Mouse (Mus musculus) heart, postnatal 14 days (tissue): ENCODE measurements around the gene Inca1. TPM values are rescaled to one million over a fixed set of nuclear protein-coding genes. Genes with fewer than 3 reads are reported as not detected.

ENCODE experiments used
- DNase-seq, 2 experiments: peaks; one replicate each; pipeline ENCODE4 v3.0.0; 2021 to 2022
- intact Hi-C: fragments of 180-260 bp; cut with DNase I; formaldehyde crosslinking; loops from one replicate; pipeline ENCODE4 v1.15.1; 2025
- total RNA-seq, 2 experiments: library from RNA; stranded (reverse); gene quantifications; 2 replicates each; pipeline ENCODE4 v1.2.3; 2021

The Inca1 gene
- total RNA-seq, 2 experiments from 2014 or later: 3.0 to 4.7 TPM

DNA sequence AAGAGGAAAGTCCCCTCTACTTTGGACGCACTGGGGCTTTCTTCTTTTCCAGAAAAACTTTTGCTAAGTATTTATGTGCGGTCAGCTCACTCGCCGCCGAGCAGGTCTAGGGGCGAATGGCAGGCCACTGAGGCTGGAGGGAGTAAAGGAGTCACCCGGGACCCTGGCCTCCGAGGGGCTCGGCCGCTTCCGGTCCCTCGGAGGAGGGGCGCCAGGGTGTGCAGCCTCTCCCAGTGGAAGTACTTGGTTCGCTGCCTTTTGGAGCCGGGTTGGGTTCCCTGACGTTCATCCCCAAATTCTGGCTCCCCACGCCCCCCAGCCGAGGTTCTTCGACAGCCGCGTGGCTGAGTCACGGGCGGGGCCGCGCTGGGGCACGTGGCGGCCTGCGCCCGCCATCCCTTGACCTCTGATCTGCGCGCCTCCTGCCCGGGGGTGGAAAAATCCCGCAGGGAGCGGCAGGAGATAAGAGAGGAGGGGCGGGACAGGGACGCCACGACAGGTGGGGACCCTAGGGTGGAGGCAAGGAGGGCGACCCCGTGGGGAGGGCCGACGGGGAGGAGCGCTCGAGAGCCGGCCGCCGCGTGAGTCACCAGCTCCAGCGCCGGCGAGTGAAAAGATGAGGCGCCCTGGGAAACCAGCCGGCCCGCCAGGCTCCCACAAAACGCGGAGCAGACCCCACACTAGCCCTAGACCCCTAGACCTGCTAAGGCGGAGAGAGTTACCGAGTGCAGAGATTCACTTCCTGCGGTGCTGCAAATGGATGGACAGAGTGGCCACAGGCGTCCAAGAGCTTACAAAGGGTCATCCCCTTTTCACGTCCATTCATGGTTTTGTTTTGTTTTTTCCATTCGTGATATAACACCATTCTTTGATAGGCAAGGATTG is 44.1 kb downstream of the Inca1 start:
- DNase-seq: peak; percentile 72 to 76
- intact Hi-C loops: loop anchor here (2.0 to 10.0 kb wide), 2 partner anchors 31 to 661 kb away; partner anchors contain the start of genes Gabarap and Phf23

DNA sequence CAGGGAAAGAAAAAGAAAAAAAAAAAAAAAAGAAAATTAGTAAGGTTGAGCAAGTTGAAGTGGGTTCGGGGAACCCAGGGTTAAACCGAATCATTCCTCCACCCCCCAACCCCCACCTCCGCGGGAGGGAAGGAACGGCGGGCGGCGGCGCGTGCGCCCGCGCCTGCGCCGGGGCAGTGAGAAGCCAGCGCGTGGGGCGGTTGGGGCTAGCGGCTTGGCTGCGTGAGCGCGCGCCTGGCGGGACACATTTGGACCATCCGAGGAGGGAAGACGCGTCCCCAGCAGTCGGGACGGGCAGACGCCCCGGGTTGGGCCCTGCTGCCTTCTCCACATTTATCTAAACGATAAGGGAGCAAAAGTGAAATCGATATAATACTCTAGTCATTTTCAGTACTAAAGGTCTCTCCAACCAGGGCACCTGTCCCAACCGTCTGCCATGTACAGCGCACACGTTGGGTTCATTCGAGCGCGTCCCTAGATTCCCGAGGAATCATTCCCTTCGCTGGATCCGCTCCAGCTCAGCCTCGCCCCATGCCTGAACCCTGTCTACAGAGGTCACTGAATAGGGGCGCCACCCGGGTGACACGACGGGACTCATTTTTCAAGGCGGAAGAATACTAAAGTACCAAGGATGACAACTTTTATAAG is 44.9 kb downstream of the Inca1 start:
- intact Hi-C loops: loop anchor here (2.0 to 10.0 kb wide), 2 partner anchors 32 to 660 kb away; partner anchors contain the start of genes Gabarap and Phf23

DNA sequence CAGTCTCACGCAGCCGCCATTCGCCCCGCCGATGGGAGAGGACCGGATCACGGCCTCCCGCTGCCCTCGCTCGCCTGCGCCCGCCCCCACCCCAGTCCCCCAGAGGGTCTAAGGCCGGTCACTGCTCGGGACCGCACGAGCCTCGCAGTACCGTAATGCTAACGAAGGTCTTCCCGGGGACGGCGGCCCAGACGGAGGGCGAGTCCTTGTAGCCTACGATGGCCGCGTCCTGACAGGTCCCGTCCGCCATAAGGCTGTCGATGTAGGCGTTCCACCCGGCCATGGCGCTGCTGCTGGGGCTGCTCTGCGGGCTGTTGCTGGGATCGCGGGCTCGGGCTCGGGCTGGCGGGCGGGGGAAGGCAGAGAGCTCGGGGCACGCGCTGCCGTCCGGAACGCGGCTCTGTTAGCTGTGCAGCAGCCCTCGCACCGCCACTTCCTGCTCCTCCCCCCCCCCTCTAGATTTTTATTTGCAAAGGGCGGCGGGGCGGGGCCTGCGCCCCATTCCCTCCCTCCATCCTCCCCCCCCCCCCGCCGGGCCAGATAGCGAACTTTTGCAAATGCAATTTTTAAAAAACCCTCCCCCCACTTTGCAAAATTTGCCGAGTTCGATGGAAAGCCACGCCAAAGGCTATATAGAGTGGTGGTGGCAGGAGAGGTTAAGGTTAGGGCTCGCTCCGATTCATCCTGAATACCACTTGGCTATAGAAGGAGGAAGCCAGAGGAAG is 45.6 kb downstream of the Inca1 start, which contains the start of gene Pfn1:
Gene Pfn1 (minus strand): TSS at position 447 of the 725 bp plus-strand sequence.
- DNase-seq: peak; percentile 78 to 83
- intact Hi-C loops: loop anchor here (2.0 to 10.0 kb wide), 2 partner anchors 32 to 660 kb away; partner anchors contain the start of genes Gabarap and Phf23

More for the DNA sequence above, 44.9 kb downstream of the Inca1 start:
- peak; percentile 86 to 87 for DNase-seq

DNA sequence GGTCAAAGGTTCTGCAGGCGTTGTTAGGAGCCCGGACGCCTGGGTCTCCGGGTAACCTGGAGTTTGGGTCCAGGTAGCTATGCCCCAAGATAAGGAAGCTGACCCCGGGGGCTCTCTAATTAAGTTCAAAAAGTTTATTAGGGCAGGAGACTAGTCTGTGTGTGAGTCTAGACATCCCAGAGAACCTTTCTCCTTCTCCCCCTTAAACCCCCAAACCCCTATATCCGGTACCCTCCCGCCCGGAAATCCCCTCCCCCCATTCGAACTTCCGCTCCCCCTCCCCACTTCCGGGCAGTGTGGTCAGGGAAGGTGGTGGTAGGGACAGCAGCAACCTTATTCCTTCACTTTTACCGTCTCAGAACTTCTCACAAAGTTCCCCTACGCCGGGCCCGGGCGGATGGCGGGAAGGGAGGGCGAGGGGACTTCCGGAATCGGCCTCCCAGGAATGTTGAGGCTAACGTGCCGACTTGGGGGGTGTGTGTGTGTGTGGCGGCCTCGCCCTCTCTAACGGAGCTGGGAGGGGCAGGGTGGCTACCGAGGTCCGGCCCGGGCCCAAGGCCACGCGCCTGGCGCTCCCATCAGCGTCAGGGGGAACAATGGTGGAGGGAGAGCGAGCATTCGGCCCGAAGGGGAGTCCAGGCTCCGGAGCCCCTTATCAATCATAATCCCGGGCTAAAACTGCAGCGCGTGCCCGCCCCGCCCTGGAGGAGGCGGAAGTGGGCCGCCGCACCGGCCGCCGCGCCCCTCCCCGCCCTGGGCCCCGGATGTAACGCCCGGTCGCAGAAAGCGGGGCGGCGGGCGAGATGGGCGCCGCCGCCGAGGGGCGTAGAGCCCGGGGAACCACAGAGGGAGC is 46.4 kb downstream of the Inca1 start:
- DNase-seq: peak; percentile 76 to 77
- intact Hi-C loops: loop anchor here (2.0 to 10.0 kb wide), 2 partner anchors 33 to 659 kb away; partner anchors contain the start of genes Gabarap and Phf23

DNA sequence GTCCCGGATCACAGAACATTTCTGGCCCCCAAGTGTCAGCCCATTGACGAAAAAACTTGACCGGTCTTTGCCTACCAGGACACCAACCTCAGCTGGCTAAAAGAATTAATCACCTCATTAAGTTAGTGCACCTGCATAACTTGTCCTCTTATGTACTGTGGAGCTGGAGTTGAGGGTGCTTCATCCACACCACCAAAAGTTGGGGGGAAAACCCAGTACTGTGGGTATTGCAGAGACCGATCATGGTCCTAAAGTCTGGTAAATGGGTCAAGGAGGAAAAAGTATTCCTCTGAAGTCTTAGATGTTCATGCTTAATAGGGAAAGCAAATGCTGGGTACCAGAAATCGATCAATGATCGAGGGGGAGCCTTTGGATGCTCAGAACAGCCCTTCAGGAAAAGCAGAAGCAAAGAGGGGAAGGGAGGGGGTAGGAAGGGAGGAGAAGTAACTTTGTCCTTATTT is 47.0 kb downstream of the Inca1 start:
- intact Hi-C loops: loop anchor here (10.0 kb wide), 1 partner anchor 658 kb away; the partner anchor contains the start of genes Gabarap and Phf23
- no peak for DNase-seq

DNA sequence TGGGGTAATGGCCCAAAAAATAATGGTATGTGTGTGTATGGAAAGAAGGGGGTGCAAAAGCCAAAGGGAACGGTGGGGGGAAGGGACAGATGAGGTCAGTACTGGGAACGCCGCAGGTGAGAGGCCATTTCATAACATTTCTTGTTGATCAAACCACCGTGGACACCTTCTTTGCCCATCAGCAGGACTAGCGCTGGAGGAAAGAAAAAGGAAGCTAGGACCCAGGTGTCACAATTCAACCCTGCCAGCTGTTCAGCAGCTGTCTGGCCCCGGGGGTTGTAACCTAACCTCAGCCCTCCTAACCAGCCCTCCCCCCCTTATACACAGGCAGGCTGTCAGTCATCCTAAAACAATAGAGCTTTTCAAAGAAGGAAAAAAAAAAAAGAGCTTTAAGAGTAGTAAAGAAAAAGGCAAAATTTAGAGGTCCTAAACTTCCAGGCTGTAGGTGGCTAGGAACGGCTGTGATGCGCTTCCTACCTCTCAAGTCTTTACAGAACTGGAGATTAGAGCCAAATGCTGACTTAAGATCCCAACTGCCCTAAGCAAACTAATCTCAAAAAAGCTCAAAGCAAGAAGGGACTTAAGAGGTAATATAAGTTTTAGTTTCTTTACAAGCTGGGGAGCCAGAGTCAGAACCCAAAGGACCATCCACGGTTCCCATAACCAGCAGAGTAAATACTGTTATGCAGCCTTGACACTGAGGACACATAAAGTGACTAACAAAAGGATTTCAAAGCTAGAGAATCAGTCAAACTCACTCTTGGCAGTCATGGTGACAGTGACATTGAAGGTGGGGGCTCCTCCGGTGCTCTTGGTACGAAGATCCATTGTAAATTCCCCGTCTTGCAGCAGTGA is 47.7 kb downstream of the Inca1 start:
- DNase-seq: no peak
- intact Hi-C loops: loop anchor here (10.0 kb wide), 1 partner anchor 657 kb away; the partner anchor contains the start of genes Gabarap and Phf23

DNA sequence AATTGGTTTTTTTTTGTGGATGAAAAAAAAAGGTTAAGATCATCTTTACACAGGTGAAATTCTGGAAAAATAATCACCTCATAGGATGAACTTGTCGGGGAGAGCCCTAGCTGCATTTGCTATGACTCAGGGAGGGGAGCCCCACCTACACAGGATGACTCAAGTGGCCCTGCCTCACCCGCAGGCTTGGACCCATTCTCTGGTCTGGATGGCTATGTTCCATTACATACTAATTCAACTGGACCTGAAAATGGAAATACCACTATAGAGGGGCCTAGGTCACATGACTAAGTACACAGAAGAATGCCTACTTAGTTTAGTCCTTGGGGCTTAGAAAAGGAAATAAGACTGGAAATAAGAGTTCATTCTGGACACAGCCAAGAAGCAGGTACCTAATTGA is 48.6 kb downstream of the Inca1 start:
- intact Hi-C loops: loop anchor here (10.0 kb wide), 1 partner anchor 657 kb away; the partner anchor contains the start of genes Gabarap and Phf23
- DNase-seq: no peak

DNA sequence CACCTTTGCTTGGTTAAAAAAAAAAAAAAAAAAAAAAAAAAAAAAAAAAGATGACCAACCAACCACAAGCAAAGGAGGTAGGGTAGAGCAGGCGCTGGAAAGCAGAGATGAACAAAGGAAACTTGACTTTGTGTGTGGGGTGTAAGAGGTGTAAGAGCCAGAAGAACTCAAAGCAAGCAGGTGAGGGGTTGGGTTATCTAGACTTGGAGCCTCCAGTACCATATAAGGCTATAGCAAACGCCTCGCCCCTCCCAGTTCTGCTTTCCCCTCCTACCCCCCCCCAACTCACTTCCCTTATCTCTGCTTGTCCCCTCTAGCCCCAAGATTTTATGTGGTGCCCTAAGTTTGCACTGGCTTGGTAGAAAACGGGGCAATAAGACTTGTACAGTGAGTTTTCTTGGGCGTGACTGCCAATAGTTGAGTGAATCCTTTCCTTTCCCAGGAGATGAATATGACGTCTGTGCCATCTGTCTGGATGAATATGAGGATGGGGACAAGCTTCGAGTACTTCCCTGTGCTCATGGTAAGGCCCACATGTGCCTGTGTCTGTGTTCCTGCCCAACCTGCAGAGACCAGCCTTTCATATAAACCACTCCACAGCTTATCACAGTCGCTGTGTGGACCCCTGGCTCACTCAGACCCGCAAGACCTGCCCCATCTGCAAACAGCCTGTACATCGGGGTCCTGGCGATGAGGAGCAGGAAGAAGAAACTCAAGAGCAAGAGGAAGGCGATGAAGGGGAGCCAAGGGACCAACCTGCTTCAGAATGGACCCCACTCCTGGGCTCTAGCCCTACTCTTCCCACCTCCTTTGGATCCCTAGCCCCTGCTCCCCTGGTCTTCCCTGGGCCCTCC is 49.4 kb downstream of the Inca1 start:
- intact Hi-C loops: loop anchor here (10.0 kb wide), 1 partner anchor 656 kb away; the partner anchor contains the start of genes Gabarap and Phf23
- no peak for DNase-seq

DNA sequence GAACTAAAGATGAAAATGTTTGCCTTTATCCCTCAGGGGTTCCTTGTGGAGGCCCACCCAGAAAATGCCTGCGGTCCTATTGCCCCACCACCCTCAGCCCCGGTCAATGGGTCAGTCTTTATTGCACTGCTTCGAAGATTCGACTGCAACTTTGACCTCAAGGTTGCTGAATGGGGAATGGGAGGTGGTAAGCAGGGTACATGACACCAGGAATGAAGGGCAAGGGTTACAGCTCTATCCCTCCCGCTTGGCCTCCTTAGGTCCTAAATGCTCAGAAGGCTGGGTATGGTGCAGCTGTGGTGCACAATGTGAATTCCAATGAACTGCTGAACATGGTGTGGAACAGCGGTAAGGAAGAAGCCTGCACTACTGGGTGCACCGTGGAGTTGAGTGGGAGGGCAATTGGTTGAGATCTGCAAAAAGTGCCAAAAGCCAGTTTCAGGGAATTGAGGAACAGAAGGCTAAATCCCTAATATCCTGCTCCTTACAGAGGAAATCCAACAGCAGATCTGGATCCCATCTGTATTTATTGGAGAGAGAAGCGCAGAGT is 50.7 kb downstream of the Inca1 start:
- intact Hi-C loops: no loop called here
- no peak for DNase-seq

DNA sequence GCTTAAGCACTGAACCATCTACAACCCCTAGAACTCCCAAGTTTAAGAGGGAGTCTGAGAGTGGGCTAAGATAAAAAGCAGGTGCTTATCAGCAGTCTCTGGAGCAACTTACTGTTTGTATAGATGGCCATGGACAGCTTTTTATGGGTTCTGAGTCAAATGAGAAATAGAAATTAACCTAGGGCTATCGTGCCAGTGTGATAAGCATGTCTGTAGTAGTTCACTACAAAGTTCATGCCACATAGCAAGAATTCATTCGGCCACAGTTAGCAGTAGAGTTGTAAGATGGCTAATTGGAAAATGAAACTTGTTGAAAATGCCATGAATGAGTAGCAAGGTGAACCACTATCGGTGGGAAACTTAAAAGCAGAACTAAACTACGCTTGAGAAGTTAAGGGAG is 51.4 kb downstream of the Inca1 start:
- DNase-seq: no peak
- intact Hi-C loops: no loop called here

DNA sequence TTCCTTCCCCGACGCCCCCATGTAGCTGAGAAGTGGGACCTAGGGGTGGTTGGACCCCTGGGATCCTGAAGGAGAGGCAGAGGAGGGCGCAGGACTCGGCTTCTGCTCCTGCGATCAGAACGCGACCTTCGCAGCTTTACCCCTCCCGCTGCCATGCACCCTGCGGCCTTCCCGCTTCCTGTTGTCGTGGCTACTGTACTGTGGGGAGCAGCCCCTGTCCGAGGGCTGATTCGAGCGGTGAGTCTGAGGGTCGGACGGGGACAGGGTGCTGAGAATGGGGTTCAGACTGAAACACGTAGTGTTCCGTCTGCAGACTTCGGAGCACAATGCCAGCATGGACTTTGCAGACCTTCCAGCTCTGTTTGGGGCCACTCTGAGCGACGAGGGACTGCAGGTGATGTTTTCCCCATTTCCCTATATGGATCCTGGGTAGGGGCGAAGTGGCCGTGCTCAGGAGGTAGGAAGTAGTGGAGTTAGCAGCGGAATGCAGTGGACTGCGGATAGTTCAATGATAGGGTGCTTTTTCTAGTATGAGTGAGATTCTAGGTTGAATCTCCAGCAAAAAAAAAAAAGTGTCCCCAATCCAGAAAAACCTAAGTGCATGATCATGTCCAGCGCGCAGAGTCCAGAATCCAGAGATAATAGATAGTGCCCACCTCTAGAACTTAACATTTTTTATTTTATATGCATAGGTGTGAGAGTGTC is 52.1 kb downstream of the Inca1 start:
- intact Hi-C loops: no loop called here
- DNase-seq: no peak

DNA sequence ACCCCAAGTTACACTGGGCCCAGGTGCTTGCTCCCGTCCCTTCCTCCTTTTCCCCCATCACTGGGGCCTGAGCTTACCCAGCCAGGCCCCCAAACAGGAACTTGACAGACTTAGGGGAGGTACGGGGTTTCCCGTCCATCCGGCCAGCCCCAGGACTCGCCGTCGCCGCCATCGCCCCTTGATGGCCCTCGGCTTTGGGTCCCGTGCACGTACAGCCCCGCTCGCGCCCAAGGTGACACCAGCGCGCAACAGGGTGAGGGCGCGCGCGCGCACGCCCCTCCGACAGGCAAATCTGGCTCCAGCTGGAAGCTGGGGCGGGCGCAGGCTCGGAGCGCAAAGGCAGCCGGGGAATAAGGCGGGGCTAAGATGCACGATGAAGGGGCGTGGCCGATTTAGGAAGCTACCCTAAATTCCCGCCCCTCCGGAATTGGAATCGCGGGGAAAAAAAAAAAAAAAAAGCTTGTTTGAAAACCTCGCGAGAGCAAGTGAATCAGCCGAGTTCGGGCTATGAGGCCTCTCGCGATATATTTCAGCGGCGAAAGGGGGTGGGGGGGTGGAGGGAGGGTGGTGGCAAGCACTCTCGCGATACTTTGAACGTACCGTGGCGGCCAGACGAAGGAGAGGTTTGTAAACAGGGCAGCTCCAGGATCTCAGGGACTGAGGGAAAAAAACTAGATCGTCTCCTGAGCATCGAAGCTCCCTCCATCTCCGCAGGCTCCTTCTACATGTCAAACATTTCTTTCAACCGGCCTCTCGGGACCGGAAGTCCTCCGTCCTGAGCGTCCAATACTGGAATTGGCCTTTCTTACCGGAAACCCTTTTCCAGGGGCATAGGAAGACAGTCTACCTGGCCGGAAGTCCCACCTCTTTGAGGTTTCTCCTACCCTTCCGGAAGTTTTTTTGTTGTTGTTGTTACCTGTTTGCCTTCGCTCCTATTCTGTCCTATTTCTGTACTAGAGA is 53.0 kb downstream of the Inca1 start, which contains the start of the genes Rnf167 and Slc25a11:
Gene Rnf167 (plus strand): TSS at position 545 of the 960 bp plus-strand sequence.
Gene Slc25a11 (minus strand): TSS at position 789 of the 960 bp plus-strand sequence.
- intact Hi-C loops: no loop called here
- peak; percentile 95 to 96 for DNase-seq

DNA sequence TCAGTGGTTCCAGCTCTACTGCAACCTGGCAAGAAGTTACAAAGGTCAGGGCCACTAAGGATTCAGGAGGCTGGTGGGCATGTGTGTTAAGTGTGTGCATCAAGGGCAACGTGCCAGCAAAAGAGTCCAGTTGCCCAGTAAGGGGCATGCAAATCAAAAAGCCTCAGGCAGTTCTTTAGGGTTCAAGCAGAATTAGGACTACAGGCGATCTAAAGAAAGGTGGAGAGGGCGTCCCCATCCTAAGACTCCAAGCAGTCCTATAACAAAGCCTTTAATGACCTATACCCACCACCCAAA is 53.7 kb downstream of the Inca1 start:
- intact Hi-C loops: no loop called here
- DNase-seq: no peak

DNA sequence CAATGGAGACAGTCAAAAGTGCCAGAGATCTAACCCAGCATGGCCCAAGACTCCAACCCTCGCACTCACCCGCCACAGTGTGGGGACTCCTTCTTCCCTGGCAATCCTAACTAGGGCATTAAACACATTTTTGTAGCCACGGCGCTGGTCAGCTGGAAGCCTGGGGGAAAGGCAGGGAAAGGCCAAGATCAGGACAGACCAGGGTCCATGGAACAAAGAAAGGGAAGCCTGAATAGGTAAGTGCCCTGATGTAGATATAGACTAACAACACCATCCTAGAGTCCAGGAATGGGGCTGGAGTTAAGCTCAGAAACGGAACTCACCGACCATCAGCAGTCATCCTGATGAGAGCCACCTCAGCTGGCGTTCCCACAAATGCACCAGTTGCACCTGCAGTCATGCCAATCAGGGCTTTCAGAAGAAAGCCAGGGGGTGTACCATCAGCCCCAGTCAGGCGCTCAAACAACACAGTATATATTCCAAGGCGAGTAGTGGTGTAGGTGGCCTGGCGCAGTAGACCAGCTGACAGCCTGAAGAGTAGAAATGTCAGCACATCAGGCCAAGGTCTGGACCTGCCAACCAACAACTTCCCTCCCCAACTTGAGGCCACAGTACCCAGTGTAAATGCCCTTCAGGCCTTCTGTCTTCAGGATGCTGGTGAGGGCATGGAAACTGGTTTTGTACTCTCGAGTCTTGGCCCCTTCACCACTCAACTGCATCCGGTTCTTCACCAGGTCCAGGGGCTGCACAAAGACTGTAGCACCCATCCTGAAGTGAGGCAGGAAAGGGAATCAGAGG is 54.3 kb downstream of the Inca1 start:
- no peak for DNase-seq
- intact Hi-C loops: no loop called here
